Mouse (Mus musculus): ENCODE results near the gene Polg2.
"Not testable (repeated sequence)": the region's sequence is repeated elsewhere in the genome, so short reads cannot be mapped to it uniquely, and the experiment has no call there.

Gene Polg2

DNA sequence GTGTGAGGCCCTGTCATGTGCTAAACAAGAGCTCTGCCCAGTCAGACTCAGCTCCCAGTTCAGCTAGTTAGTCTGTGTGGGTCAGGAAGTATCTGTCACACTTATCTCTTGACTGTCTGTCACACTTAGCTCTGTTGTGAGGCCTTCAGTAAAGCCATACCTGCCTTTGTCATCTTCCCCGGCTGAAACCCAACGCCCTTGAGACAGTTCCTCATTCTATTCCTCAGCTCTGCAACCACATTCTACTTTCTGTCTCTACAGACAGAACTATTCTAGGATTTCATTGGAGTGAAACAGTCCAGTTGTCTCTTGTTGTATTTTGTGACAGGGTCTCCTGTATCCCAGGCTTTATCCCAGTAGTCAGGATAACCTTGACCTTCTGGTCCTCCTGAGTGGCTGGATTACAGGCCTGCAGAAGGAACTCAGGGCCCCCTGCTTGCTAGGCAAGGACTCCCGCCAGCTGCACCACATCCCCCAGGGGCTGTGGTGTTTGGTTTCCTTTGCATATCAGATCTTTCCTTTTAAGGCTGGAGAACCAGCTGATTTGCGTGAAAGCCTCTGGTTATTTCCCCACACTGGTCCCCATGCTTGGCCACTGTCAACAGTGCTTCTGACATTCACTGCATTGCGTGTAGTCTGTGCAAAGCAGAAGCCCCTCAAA lies 17.1 kb downstream of the Polg2 start:
- no peak for DNase-seq (ENCODE audit: low read depth)

DNA sequence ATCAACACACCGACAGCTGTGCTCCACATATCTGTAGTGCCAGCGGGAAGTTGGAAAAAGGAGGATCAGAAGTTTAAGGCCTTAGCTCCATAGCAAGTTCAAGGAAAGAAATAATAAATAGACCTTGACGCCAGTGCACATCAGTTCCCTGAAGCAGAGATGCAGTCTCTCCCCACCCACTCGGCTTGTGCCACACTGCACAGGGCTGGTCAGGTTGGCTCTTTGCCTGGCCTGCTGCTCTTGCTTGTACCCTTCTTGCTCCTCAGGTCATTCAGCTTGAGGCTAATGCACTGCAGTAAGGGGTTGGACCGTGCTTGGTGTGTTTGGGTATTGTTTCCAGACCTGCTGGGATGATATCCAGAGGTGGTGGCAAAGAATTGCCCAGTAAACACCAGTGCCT lies 18.8 kb downstream of the Polg2 start:
- DNase-seq (ENCODE audit: low read depth): no peak

DNA sequence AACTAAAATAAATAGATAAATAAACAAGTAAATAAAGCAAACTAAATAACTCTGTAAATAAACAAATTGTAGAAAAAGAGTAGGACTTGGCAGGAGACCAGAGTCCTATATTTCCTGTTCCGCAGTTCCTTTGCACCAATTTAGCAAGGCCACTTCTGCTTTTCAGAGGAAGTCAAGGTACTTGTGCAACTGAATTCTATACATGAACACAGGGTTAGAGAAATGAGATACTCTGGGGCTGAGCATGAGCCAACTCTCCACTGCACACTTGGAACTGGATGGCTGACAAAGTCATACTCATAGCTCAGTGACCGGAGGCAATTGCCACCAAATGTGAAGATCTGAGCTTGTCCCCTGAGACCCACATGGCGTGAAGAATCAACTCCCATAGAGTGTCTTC lies 20.3 kb downstream of the Polg2 start:
- DNase-seq (ENCODE audit: low read depth): no peak

DNA sequence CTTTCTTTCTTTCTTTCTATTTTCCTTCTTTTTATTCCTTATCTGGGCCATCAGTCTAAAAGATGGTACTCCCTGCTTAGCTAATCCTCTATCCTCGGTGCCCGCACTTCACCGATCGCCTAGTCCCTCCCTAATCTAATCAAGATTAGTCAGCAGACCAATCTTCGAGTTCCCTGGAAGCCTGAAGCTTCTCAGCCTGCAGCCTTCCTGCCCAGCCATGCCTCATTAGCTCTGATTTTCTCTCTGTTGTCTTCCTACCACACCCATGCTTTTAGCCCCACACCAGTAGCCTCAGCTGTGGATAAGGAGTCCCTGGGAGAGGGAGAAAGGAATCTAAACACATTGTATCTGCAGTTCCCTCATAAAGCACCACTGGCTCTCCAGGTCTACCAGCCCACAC lies 23.8 kb downstream of the Polg2 start:
- DNase-seq (ENCODE audit: low read depth): no peak

DNA sequence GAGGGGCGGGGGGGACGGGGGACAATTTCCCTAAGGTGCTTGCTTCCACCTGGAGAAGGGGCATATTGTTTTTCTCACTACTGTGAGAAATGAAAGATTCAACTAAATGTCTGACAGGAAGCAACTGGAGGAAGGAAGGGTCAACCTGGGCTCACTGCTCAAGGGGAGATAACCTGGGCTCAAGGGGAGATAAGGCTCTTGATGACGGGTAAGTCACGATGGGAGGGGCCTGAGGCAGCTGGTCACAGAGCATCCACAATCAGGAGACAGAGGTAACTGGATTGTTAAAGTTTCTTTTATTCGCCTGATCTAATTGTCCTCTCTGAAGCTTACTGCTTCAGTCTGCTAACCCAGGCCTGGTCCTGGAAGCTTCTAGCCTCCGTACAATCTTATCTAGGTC lies 26.0 kb downstream of the Polg2 start:
- no peak for DNase-seq (ENCODE audit: low read depth)

DNA sequence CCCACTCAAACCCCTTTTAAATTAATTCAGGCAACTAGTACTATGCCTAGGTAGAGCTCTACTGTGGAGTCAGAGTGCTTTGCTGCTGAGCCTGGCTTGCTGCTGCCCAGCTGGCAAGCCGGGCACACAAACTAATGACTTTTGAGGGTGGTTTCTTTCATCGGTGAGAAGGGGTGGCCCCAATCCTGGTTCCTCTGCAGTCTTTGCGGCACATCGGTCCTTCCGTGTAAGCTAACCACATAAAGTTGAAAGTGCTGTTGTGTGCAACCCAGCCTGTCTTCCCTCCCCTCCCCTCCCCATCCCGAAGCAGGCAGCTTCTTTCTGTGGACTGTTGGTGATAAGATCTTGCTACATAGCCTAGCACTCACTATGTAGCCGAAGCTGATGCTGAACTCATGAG lies 27.2 kb downstream of the Polg2 start:
- no peak for DNase-seq (ENCODE audit: low read depth)

DNA sequence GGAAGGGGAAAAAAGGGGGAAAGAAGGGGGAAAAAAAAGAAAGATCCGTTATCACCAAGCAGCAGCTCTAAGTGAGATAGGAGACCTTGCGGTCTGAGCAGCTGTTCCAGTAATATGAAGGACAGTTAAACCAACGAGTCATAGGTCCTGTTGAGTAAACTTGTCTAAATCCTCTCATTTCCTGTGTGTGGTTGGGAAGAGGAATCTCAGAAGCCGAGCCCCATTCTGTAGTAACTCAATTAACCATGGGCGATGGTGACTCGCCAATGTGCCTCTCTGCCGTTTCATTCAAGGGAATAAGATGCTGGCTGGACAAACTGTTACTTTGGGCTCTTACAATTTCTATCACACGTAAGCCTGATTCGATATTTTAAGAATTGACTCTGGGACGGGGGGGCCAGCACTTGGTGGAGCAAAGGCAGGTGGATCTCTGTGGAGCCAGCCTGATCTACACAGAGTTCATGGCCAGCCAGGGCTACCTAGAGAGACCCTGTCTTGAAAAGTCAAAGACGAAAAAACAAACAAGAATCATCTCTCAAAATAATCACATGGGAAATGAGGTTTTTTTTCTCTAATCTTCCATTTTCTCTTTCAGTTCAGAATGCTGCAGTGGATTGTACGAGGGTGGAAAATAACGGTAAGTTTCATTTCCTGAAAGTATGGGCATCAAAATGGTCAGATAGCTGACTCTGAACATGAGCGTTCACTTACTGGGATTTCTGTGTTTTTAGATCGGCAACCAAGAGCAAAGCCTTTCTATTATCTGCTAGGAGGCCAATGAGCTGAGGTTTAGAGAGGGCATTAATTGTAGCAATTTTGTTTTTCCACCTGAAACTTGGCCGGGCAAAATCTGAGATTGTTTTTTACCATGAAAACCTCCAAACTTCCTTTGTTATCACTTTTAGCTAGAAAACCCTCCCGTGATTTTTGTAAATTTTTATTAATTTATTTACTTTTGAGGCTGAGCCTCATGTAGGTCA lies 28.0 kb downstream of the Polg2 start, which contains the start of gene Milr1:
Gene Milr1 (plus strand): TSS at position 188 of the 980 bp plus-strand sequence.
- DNase-seq (ENCODE audit: low read depth): no peak

DNA sequence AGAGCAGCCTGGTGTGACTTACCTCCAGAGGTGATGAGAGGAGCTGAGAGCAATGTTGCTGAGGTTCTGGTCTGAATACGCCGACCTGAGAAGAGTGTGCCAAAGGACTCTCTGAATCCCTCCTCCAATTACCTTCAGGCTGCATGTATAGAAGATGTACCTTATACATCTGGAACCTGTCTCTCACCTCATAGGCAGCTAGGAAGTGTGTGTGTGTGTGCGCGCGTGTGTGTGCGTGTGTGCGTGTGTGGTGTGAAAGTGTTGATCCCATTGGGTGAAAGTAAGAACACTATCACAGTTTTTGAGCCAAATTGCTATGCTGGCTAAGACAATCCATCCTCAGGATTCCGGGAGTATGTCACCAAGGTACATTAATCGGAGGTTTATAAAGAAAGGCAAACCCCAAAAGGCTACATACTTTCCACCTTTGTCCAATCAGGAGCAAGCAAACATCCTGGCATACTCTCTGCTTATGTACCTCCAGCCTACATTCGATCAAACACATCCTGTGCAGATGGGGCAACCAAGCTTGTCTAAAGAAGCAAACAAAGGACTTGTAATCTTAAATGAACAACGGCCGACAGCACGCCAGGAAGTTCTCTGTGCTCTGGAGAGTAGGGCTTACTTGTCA lies 29.1 kb downstream of the Polg2 start, which contains the start of gene Pecam1:
Gene Pecam1 (minus strand): TSS at position 508 of the 631 bp plus-strand sequence.
- no peak for DNase-seq (ENCODE audit: low read depth)

DNA sequence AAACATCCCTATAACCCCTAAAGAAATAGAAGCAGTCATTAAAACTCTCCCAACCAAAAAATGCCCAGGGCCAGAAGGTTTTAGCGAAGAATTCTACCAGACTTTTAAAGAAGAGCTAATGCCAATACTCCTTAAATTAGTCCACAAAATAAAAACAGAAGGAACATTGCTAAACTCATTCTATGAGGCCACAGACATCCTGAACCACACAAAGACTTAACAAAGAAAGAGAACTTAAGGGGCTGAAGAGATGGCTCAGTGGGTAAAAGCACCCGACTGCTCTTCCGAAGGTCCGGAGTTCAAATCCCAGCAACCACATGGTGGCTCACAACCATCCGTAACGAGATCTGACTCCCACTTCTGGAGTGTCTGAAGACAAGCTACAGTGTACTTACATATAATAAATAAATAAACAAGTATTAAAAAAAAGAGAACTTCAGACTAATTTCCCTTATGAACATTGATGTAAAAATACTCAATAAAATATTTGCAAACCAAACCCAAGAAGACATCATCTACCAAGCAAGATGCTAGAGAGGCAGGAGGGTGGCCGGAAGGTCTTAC lies 29.7 kb downstream of the Polg2 start:
- DNase-seq (ENCODE audit: low read depth): not testable (repeated sequence)

DNA sequence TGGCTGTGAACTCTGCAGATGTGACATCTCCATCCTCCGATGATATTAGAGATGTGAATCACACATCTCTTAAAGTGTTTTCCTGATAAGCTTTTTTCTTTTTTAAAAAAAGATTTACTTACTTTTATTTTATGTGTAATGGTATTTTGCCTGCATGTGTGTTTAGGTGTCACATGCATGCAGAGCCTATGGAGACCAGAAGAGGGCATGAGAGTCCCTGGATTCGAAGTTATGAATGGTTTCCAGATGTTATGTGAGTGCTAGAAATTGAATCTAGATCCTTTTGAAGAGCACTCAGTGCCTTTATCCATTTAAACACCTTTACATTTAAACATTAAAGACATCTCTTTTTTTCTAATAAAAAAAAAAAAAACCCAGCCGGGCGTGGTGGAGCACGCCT lies 34.4 kb downstream of the Polg2 start:
- no peak for DNase-seq (ENCODE audit: low read depth)

DNA sequence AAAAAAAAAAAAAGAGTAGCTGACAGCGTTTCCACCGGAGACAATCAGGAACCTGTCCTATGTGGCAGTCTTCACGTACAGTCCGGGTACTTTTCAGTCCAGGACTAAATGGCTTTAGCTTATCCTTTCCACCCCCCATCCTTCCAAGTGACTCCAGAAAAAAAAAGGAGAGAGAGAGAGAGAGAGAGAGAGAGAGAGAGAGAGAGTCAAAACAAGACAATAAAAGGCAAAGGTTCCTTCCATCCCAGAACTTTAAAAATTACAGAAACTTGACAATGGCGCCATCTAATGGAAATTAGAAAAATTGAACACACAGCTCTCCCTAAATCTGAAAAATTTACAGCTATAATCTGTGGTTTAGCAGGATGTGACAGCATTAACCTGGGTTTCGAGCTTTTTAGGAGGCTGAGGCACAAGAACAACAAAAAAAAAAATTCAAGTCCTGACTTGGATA lies 36.9 kb downstream of the Polg2 start:
- no peak for DNase-seq (ENCODE audit: low read depth)

DNA sequence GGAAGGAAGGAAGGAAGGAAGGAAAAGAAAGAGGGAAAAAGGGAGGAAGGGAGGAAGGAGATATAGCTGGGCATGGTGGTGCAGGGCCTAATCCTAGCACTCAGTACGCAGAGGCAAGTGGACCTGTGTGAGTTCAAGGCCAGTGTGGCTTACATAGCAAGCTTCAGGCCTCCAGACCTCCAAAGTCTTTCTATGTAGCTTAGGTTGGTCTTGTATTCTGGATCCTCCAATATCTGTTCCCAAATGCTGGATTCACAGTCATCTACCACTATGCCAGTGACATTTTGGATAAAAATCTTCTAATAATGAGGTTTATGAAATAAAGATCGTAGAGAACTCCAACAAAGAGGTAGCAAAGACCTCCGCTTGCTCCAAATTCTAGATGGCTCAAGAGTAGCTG lies 37.5 kb downstream of the Polg2 start:
- DNase-seq (ENCODE audit: low read depth): no peak

DNA sequence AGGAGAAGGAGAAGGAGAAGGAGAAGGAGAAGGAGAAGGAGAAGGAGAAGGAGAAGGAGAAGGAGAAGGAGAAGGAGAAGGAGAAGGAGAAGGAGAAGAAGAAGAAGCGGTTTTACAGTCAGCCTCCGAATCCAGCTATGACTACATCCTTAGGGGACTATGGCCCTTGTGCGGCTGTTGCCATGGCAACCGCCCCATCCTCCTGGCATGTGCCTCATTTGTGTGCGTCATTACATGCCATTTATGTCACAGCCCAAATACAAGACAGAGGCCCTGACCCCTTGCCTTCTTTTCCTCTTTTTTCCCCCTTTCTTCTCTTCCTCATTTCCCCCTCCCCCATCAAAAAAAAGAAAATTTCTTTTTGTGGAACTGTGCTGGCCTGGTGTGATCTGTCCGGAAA lies 38.1 kb downstream of the Polg2 start:
- no peak for DNase-seq (ENCODE audit: low read depth)

DNA sequence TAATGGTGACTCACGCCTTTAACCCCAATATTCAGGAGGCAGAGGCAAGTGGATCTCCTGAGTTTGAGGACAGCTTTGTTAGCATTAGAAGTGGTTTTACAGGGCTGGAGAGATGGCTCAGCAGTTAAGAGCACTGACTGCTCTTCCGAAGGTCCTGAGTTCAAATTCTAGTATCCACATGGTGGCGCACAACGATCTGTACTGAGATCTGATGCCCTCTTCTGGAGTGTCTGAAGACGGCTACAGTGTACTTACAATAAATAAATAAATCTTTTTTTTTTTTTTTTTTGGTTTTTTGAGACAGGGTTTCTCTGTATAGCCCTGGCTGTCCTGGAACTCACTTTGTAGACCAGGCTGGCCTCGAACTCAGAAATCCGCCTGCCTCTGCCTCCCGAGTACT lies 38.6 kb downstream of the Polg2 start:
- DNase-seq (ENCODE audit: low read depth): not testable (repeated sequence)

DNA sequence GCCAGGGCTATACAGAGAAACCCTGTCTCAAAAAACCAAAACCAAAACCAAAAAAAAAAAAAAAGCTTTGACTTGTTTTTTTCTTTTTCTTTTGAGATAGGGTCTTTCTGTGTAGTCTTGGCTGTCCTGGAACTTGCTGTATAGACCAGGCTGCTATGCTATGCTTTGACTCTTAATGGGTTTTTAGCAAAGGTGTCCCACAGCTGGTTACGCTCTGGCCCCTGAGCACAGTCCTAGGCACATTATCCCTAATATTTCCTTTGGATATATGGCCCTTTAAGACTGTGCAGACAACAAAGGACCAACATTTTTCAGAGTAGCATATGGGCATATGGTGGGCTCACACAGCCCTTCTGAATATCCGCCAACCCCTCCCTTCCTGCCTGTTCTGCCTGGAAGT lies 40.2 kb downstream of the Polg2 start:
- no peak for DNase-seq (ENCODE audit: low read depth)

DNA sequence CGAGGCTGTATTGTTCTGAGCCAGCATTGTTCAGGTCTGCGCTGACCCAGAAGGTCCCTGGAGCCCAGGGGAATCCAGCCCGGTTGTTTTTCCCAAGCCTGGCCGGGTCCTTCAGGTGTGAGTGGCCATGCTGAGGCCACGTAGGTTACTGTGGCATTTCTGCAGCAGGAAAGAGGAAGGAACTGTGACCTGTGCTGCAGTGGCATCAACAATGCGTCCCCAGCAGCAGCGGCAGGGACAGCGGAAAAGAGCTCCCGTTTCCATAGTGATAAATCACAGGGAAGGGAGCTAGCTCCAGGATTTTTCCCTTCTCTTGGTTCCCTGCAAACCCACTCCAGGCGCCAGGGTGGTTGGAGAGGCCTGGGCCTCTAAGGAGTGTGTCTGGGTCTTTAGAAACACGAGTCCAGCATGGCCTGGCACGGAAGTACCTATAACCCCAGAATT lies 42.1 kb downstream of the Polg2 start:
- DNase-seq (ENCODE audit: low read depth): no peak

DNA sequence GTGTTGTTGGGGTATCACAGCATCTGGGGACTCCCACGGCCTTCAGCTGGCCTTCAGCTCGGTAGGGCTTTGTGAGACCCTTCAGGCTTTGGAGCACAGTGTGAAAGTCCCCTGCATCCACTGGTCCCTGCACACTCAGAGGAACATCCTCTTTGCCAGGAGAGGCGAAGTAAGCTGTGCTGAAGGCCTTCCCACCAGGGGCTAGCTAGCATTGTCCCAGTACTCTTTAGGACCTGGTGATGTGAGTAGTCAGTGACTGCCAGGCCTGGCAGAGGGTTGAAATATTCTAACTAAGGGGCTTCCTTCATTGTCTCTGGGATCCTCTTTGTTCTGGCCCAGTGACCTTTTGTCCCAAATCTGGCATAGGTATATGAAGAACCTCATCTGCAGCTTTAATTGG lies 42.7 kb downstream of the Polg2 start:
- no peak for DNase-seq (ENCODE audit: low read depth)

DNA sequence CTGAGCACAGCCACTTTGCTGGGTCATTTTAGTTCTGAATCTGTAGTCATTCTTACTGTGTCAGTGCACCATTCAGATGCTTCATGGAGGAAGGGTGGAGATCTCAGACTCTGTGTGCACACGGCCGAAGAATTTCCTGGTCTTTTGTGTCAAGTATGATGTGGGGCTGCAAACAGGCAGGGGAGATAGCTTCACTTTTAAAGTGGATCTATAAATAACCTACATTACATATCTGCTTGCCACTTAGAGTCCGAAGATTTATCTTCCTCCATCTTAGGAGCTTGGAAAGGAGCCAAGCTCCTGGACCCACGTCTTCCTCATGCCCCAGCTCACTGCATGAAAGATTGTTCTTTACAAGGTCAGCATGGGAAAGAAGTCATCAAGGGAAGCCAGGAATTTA lies 48.6 kb downstream of the Polg2 start:
- DNase-seq (ENCODE audit: low read depth): no peak

DNA sequence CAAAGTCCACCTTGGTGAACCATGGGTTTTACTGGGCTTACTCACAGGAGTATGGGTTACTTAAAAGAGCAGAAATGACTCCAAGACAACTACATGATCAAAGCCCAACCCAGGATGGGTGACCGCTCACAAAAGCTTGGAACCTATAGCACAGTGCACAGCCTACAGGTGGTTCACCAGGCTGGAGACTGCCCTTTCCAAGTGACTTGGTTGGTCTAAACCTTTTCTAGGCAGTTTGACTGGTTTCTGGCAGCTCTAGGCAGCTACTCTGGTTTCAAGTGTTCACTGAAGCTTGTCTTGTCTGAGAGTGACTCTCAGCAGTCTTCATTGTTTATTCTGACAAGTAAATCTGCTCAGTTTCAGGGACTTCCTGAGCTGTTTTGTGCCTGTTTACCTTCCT lies 49.7 kb downstream of the Polg2 start:
- no peak for DNase-seq (ENCODE audit: low read depth)

DNA sequence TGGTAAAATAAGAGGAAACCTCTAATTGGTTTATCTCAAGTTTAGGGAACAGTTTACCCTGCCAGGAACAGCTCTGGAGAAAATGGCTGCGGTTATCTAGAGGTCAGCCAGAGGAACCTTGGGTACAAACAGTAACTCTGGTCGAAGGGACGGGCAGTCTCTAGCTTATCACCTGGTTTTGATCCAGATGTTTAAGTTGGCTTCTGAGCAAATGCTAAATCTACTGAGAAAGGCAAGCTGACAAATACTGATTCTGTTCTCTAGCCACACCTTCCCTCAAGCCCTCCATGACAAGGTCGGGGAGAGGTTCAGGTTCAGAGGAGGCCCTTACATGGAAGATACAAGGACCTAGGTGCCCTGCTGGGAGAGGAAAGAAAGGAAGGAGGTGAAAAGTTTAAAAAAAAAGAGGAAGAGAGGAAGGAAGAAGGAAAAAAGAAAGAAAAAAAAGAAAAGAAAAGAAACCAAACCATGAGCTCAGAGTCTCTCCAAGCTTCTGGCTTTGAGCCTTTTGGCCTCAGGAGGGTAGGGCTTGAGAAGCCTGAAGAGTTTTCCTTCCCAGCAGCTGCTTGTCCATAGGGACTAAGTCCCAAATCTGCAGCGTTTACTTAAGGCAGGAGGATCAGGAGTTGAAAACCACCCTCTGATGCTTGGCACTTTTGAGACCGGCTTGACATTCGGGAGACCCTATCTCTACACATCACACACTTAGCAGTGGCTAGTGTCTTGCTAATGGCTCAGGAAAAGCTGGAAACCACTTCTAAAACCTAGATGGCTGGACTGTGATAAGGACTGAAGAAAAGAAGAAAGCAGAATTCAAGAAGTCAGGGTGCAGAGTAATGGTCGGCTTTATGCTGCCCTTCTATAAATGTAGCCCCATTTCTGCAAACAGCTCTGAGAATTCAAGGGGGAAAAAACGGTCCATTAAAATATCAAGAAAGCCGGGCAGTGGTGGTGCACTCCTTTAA lies 50.7 kb downstream of the Polg2 start:
- DNase-seq (ENCODE audit: low read depth): peak; percentile 43

DNA sequence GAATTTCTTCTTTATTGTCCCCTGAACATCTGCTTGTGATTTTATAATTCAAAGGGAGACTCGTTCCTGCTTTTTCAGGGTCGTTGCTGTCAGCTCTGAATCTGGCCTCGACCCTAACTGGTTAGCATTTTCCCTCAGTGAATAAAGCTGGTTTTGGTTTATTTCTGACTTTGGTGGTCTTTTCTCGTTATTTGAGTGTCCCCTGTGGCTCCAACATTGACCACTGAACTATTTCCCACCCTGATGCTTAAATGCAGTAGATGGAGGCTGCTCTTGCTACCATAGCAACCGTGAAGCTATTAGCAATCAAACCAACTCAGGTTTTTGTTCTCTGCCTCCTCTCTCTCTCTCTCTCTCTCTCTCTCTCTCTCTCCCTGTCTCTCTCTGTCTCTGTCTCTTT lies 51.4 kb downstream of the Polg2 start:
- no peak for DNase-seq (ENCODE audit: low read depth)
